Mouse (Mus musculus) limb, embryonic 10.5 days (tissue): ENCODE results near the gene Rrbp1. TPM values are rescaled to one million over a fixed set of nuclear protein-coding genes. Genes with fewer than 3 reads are reported as not detected.

Source experiments
- DNase-seq: peaks from one replicate; pipeline ENCODE4 v3.0.0-alpha.2; 2017; ENCODE audit warnings: low spot score
- H3K27ac ChIP-seq: fragments of 300-500 bp; sonication (generic); 2 replicates; pipeline ENCODE4 v1.5.1; 2016; ENCODE audit warnings: mild to moderate bottlenecking
- H3K27me3 ChIP-seq: fragments of 300-500 bp; sonication (generic); 2 replicates; pipeline ENCODE4 v1.6.1; 2016; ENCODE audit warnings: low read depth, mild to moderate bottlenecking; ENCODE audit not compliant: poor library complexity, severe bottlenecking
- H3K36me3 ChIP-seq: fragments of 300-500 bp; sonication (generic); 2 replicates; pipeline ENCODE4 v1.6.1; 2016; ENCODE audit warnings: mild to moderate bottlenecking, moderate library complexity
- H3K4me1 ChIP-seq: fragments of 300-500 bp; sonication (generic); 2 replicates; pipeline ENCODE4 v1.6.1; 2016
- H3K4me3 ChIP-seq: fragments of 300-500 bp; sonication (generic); 2 replicates; pipeline ENCODE4 v1.5.1; 2016; ENCODE audit warnings: mild to moderate bottlenecking, moderate library complexity
- H3K9me3 ChIP-seq: fragments of 300-500 bp; sonication (generic); replicated peaks from 2 replicates; pipeline ENCODE4 v1.6.1; 2016; ENCODE audit warnings: mild to moderate bottlenecking
- WGBS: fragments of 180-500 bp; shearing (Covaris S2); methylation state at CpG from one replicate; pipeline ENCODE4 v1.1.7; 2016; 5-methylcytosine and 5-hydroxymethylcytosine counted together
- polyA plus RNA-seq: library from polyadenylated mRNA; unstranded; fragments of >200 nt; fragmentation: Nextera tagmentation; extraction: Ambion mirVana; gene quantifications from 2 replicates; pipeline ENCODE4 v1.2.1, GENCODE M21; 2016

Rrbp1 gene
- polyA plus RNA-seq, 1 experiment from 2014 or later: 63.9 TPM

DNA sequence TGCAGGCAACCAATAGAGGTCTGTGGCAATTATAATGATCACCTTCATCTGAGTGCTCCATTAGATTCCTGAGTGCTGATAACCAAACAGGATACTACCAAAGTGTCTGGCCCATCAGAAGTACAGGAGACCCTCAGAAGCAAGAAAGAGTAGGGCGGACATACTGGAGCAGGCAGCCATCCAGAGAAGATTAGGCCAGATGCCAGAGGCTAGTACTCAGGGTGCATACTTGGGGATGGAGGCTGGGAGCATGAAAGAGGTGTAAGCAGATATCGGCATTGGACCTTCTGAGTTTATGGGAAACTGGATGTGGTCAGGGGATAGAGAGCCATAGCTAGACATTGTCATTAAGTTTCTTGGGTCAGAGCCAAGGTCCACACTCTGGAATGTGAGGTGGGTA lies 40.2 kb downstream of the Rrbp1 start:
- Histone ChIP-seq H3K27ac (no peak overlapping the region), H3K27me3 (no peaks in the 10 kb centered on the region), H3K9me3 (no peaks in the 10 kb centered on the region), H3K4me3 (no peak overlapping the region), H3K4me1 (no peaks in the 10 kb centered on the region), H3K36me3 (peaks cover 93% of the 10 kb centered on the region)
- no peak for DNase-seq
- 95% methylated on average over 2 of the region's 2 CpGs for WGBS

DNA sequence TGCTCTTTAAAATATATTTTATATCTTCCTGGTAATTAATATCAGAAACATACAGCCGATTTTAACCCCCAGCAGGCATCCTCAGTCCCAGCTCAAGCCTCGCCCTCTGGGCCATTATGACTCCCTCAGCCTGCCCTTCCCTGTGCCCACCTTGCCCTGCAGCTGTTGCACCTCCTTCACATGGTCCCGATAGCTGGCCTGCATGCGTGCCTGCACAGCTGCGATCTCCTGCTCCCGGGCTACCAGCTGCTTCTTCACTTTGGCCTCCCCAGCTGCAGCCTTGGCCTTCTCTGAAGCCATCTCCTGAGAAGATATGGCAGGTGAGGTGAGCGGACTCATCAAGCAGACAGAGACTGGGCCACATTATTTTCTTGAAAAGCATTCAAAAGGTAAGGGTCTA lies 41.8 kb downstream of the Rrbp1 start:
- peaks cover 100% of the 10 kb centered on the region for H3K36me3 ChIP-seq
- no peak overlapping the region for H3K4me3 ChIP-seq
- no peaks in the 10 kb centered on the region for H3K9me3 ChIP-seq
- no peaks in the 10 kb centered on the region for H3K27me3 ChIP-seq
- DNase-seq: no peak
- no peaks in the 10 kb centered on the region for H3K4me1 ChIP-seq
- H3K27ac ChIP-seq: no peak overlapping the region
- WGBS: 91% methylated on average over 7 of the region's 7 CpGs

DNA sequence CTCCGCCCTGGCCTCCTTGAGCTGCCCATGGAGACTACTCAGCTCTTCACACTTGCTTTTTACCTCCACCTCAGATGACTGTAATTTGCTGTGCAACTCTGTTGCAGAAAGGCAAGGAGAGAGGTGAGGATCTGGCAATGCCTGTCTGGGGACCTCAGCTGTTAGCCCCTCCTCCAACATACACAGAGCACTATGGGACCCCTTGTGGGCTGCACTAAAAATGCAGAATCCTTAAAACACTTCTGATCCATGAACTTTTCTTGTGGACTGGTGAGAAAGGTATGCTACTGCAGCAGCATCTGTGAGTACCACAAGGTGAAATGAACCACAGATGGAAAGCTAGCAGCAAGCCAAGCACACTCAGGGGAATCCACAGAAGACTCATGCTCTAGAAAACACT lies 47.7 kb downstream of the Rrbp1 start:
- H3K4me1 ChIP-seq: no peaks in the 10 kb centered on the region
- WGBS: 96% methylated on average over 1 of the region's 1 CpGs
- no peak overlapping the region for H3K27ac ChIP-seq
- H3K4me3 ChIP-seq: no peak overlapping the region
- H3K27me3 ChIP-seq: no peaks in the 10 kb centered on the region
- no peak for DNase-seq
- peaks cover 99% of the 10 kb centered on the region for H3K36me3 ChIP-seq
- no peaks in the 10 kb centered on the region for H3K9me3 ChIP-seq

DNA sequence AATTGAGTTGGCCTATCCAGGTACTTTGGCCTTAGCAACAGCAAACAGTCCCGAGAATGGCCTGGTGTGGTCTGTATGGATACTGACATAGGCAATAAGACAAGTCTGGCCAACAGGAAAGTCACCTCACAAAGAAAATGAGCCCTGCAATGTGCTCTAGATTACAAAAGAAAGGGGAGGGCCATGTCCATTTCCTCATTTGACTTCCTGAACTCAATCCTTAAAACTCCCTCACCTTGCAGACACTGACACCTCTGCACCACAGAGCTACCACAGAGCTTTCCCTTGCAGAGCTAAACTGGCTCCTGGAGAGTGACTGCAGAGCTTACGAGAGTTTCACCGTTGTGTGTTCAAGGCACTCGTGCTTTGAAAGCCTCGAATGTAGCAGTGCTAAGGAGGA lies 48.9 kb downstream of the Rrbp1 start:
- peaks cover 99% of the 10 kb centered on the region for H3K36me3 ChIP-seq

DNA sequence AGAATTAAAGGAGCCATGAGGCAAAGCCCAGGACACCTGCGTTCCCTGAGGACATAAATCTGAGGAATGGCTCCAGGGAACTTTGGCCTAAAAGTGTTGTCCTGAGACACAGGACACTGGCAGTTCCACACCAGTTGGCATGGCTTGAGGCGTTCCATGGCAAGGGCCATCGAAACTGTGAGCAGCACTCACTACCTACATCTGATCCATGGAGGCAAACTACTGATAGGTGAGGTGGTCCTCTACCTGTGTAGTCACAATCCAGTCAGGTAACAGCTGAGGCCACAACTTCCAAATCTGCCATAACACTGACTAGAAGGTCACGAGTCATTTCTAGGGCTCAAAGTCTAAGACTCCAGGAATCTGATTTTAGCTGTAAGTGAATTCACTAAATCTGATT lies 55.3 kb downstream of the Rrbp1 start:
- no peak overlapping the region for H3K4me3 ChIP-seq
- H3K9me3 ChIP-seq: no peaks in the 10 kb centered on the region
- peaks cover 99% of the 10 kb centered on the region for H3K36me3 ChIP-seq
- 90% methylated on average over 4 of the region's 4 CpGs for WGBS
- H3K4me1 ChIP-seq: no peaks in the 10 kb centered on the region
- H3K27me3 ChIP-seq: no peaks in the 10 kb centered on the region
- no peak for DNase-seq
- H3K27ac ChIP-seq: no peak overlapping the region

More for the DNA sequence above, 48.9 kb downstream of the Rrbp1 start:
- H3K27ac ChIP-seq: no peak overlapping the region
- no peaks in the 10 kb centered on the region for H3K27me3 ChIP-seq
- H3K4me3 ChIP-seq: no peak overlapping the region
- no peak for DNase-seq
- WGBS: 94% methylated on average over 5 of the region's 5 CpGs
- H3K9me3 ChIP-seq: no peaks in the 10 kb centered on the region
- no peaks in the 10 kb centered on the region for H3K4me1 ChIP-seq

DNA sequence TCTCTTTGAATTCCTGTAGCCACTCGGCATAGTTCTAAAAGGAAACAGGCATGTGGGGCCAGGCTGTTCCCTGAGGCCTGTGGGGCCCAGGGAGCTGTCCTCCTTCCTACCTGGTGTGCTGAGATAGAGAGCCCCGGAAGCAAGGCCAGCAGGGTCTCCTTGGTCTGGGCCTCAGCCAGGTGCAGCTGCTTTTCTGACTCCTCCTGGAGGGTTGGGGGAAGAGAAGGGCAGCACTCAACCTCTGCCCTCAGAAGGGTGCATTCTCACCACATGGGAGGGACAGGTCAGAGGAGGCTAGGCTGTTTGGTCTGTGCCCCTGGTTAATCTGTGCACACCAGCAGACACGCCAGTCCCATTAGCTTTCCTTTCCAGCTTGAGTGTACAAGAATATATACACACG lies 56.1 kb downstream of the Rrbp1 start:
- WGBS: 94% methylated on average over 4 of the region's 4 CpGs
- Histone ChIP-seq H3K4me1 (no peaks in the 10 kb centered on the region), H3K27me3 (no peaks in the 10 kb centered on the region), H3K36me3 (peaks cover 99% of the 10 kb centered on the region), H3K9me3 (no peaks in the 10 kb centered on the region), H3K27ac (no peak overlapping the region), H3K4me3 (no peak overlapping the region)
- DNase-seq: no peak

DNA sequence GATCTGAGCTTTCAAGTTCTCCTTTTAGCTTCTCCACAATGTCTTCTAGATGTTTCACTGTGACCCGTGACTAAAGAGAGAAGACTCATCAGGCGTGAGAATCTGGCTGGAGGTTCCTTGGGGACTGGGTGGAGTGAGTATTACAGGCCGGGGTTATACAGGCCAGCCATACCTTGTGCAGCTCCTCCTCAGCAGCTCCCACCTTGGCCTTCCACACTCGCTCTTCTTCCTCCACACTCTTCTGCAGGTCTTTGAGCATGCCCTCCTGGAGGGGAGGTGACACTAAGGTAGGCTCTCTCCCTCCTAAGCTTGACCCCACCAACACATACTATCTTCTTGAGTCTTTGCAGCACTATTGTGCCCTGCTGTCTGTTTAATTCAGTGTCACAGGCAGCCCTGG lies 57.1 kb downstream of the Rrbp1 start:
- no peak for DNase-seq
- WGBS: 91% methylated on average over 4 of the region's 4 CpGs
- H3K36me3 ChIP-seq: peaks cover 99% of the 10 kb centered on the region

DNA sequence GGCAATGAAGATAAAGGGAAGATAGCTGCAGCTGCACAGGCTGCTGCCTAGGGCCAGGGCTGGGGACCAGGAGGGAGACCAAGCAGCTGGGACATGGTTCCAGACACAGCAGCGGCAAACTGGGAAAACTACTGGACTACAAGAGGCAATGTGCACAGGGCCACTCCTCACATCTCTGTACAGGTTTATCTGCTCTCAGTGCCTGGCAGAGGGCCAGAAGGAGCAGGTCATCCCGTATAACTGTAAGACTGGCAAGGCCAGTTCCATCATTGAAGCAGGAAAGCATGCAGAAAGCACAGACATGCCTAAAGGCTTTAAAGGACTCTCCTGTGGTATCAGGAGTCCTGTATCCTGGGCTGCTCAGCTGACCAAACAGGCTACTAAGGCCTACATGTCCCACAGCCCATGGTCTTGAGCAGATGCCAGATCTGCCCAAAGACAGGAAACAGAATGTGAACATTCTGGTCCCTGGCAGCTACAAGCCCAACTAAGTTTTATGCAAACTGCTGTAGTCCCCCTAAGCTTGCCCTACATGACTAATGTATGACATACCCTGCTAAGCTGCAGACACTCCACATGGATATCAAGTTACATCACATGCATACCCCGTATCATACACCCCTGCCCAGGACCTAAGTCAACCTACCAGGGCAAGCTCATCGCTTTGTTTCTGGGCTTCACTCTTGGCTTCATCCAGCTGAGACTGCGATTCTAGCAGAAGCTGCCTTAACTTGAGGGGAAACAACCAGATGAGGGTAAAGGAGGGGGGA lies 59.3 kb downstream of the Rrbp1 start:
- DNase-seq: no peak
- Histone ChIP-seq H3K27ac (no peak overlapping the region), H3K27me3 (no peaks in the 10 kb centered on the region), H3K9me3 (no peaks in the 10 kb centered on the region), H3K36me3 (peaks cover 100% of the 10 kb centered on the region), H3K4me1 (no peaks in the 10 kb centered on the region), H3K4me3 (no peak overlapping the region)
- 88% methylated on average over 5 of the region's 5 CpGs for WGBS

More for the DNA sequence above, 57.1 kb downstream of the Rrbp1 start:
- Histone ChIP-seq H3K4me3 (no peak overlapping the region), H3K4me1 (no peaks in the 10 kb centered on the region), H3K27ac (no peak overlapping the region), H3K27me3 (no peaks in the 10 kb centered on the region), H3K9me3 (no peaks in the 10 kb centered on the region)

DNA sequence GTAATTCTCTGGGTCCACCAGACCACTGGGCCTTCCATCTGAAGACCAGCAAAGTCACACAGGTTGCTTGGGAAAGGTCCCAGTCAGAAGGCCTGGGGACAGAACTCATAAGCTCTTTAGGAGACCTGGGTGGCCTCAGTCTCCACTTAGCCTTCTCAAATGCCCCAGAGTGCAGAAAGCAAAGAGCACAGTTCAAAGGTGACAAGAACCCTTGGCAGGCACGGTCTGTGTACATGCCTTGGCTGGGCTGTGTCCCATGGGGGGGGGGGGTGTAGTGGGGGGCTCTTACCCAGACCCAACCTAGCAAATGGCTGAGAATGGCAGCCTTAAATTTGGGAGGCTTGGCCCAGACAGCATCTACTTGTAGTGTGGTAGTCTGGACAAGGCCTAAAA lies 60.0 kb downstream of the Rrbp1 start:
- 96% methylated on average over 1 of the region's 1 CpGs for WGBS
- Histone ChIP-seq H3K9me3 (no peaks in the 10 kb centered on the region), H3K27me3 (no peaks in the 10 kb centered on the region), H3K4me1 (no peaks in the 10 kb centered on the region), H3K27ac (no peak overlapping the region), H3K4me3 (no peak overlapping the region), H3K36me3 (peaks cover 100% of the 10 kb centered on the region)
- DNase-seq: no peak

DNA sequence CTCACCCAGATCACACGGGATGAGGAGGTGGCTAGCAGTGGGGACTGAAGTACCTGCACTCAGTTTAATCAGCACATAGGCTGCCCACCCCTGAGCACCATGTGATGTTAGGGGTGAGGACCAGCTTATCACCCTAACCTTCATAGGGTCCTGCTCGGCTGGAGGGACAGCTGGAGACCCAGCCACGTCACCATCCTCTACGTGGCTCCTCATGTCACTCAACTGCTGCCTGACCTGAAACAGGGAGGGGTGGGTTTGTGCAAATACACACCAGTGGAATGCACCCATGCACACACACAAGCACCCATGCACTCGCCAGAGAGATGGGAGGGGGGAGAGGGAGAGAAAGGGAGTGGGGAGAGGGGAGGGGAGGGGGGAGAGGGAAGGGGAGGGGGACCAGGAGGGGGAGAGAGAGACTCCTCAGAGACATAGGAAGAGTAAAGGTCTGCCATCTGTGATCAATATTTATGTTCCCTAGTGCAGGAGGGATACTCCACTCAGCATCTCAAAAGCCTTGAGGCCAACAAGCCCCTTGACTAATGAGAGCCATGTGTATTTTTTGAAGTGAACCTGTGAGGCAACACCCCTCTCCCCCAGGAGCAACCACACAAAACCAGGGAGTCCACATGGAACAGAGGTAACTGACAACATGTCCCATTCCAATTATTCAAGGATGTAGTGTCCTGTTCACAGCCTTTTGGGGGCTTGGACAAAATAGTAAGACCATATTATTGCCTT lies 60.6 kb downstream of the Rrbp1 start:
- Histone ChIP-seq H3K4me1 (no peaks in the 10 kb centered on the region), H3K9me3 (no peaks in the 10 kb centered on the region), H3K27ac (no peak overlapping the region), H3K27me3 (no peaks in the 10 kb centered on the region), H3K36me3 (peaks cover 100% of the 10 kb centered on the region), H3K4me3 (no peak overlapping the region)
- no peak for DNase-seq
- 84% methylated on average over 5 of the region's 5 CpGs for WGBS

DNA sequence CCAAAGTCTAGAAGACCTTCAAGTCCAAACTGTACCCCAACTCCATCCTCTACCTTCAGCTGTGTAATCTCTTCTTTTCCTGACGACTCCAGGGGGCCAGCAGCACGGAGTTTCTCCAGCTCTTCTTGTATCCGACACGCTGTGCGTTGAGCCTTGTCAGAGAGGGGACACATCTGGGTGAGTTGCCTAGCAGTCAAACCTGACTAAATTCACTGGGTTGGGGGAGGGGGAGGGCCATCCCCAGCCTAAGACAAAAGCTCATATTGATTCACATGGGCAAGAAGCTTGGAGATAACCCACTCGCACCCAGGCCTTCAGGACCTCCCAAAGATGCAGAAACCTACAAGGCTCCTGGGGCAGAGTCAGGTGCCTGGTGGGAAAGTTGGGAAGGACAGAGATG lies 61.8 kb downstream of the Rrbp1 start:
- Histone ChIP-seq H3K27me3 (no peaks in the 10 kb centered on the region), H3K9me3 (no peaks in the 10 kb centered on the region), H3K4me3 (no peak overlapping the region), H3K36me3 (peaks cover 100% of the 10 kb centered on the region), H3K4me1 (no peaks in the 10 kb centered on the region), H3K27ac (no peak overlapping the region)
- no peak for DNase-seq
- 94% methylated on average over 6 of the region's 6 CpGs for WGBS

DNA sequence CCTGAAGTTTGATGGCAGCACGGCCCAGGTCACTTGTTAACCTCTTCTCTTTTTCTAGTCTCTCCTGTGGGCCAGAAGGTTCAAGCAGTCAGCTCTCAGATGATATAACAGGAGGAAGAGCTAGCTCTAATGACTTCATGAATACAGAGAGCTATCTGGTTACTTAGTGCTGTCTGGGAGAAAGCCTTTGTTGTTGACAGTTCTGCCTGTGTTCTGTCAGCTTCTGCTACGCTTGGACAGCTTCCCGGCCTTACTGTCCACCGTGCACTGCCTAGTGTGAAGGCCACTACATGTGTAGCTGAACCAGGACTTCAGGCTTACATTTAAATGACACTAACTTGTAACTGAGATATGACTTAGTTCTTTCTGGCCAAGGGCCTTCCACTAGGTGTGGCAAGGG lies 62.6 kb downstream of the Rrbp1 start:
- H3K4me1 ChIP-seq: no peaks in the 10 kb centered on the region
- WGBS: 93% methylated on average over 4 of the region's 4 CpGs
- DNase-seq: no peak
- H3K4me3 ChIP-seq: no peak overlapping the region
- no peaks in the 10 kb centered on the region for H3K9me3 ChIP-seq
- H3K27ac ChIP-seq: no peak overlapping the region
- no peaks in the 10 kb centered on the region for H3K27me3 ChIP-seq
- peaks cover 100% of the 10 kb centered on the region for H3K36me3 ChIP-seq

DNA sequence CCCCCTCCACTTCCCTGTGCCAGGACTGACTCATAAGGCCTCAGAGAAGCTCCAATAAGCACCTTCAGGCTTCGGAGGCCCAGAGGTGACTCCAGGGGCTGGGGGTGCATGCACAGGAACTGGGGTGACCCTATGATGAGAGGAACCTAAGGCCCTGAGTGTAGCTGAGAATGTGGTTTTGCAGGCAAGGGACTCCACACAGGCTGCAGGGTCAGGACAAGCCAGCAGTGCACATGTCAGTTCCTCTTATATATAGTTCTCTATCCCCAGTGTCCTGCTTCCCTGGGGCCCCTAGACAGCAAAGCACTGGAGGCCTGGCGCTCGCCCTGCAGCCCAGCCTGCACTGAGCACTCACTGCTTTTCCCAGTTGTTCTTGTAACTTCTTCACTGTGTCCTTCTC lies 63.1 kb downstream of the Rrbp1 start:
- Histone ChIP-seq H3K4me3 (no peak overlapping the region), H3K36me3 (peaks cover 99% of the 10 kb centered on the region), H3K9me3 (no peaks in the 10 kb centered on the region), H3K27ac (no peak overlapping the region), H3K4me1 (no peaks in the 10 kb centered on the region), H3K27me3 (no peaks in the 10 kb centered on the region)
- WGBS: 89% methylated on average over 3 of the region's 3 CpGs
- no peak for DNase-seq
